Mouse (Mus musculus): ENCODE measurements around the gene Fhdc1. TPM values are rescaled to one million over a fixed set of nuclear protein-coding genes. Genes with fewer than 3 reads are reported as not detected.

The Fhdc1 gene
- total and polyA plus RNA-seq, 2 experiments = 0.09 to 0.18 TPM

DNA sequence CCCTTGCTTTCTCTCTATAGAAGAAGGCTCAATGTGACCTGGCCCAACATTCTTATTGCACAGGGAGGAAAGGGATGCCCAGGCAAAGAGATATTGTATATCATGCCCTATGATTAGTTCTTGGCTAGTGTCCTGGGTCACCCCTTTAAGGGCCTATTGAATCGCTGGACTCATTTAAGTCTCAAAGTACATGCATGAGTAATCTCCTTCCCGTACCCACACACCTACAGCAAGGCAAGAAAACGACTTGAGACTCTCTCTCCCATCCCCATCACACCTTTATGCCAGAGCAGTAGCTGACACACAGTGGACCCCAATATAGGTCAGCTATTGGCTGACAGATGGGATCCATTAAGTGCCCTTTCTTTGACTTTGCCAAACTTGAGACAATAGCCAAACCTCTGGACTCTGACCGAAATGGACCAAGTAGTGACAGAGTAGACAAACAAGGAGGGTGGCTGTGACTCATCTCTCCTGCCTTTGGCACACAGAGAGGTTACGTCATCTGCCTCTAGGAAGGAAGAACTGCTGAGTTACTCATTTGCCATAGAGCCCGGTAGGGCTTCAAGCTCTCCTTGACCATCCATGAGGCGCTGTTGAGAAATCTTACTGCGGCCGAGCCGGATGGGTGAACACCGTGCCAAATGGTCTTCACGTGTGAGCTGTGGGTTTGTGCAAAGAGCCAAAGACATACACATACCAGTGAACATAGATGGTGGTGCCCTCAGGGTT, 51.1 kb downstream of the Fhdc1 start:
- Histone ChIP-seq H3K9ac (ENCODE audit: low read depth, low read length) (no peak overlapping the region), H3K27ac (replicated peaks; ENCODE audit: insufficient read depth, low read depth, low read length) (no peak overlapping the region), H3K27me3 (ENCODE audit: control insufficient read depth, insufficient read depth, low read length) (no peaks in the 10 kb centered on the region), H3K4me3 (ENCODE audit: insufficient read depth, low read depth, low read length) (no peak overlapping the region), H3K79me2 (ENCODE audit: control insufficient read depth, insufficient read depth, low read length) (no peaks in the 10 kb centered on the region), H3K4me1 (ENCODE audit: control insufficient read depth, insufficient read depth, low read length) (peaks cover 3% of the 10 kb centered on the region; the same call in 1 of the 2 replicates), H3K36me3 (ENCODE audit: control insufficient read depth, insufficient read depth, low read length) (no peaks in the 10 kb centered on the region)
- 38% methylated on average over 12 of the region's 12 CpGs for WGBS
- peak; percentile 83 for DNase-seq (ENCODE audit: extremely low read depth, low read depth, low spot score)
- TF ChIP-seq CTCF (IDR thresholded peaks at IDR 0.05; ENCODE audit: low read depth, low read length) (no peak), POLR2A (IDR thresholded peaks at IDR 0.05; ENCODE audit: extremely low read depth, insufficient read depth, low read length) (no peak)

GRCm38 (mm10) chr3:84427779-84428178, 52.5 kb downstream of the Fhdc1 start:
- Histone ChIP-seq H3K79me2 (ENCODE audit: control insufficient read depth, insufficient read depth, low read length) (no peaks in the 10 kb centered on the region), H3K27ac (replicated peaks; ENCODE audit: insufficient read depth, low read depth, low read length) (no peak overlapping the region), H3K9ac (ENCODE audit: low read depth, low read length) (no peak overlapping the region), H3K4me1 (ENCODE audit: control insufficient read depth, insufficient read depth, low read length) (peaks cover 3% of the 10 kb centered on the region; the same call in 1 of the 2 replicates), H3K36me3 (ENCODE audit: control insufficient read depth, insufficient read depth, low read length) (no peaks in the 10 kb centered on the region), H3K4me3 (ENCODE audit: insufficient read depth, low read depth, low read length) (no peak overlapping the region), H3K27me3 (ENCODE audit: control insufficient read depth, insufficient read depth, low read length) (no peaks in the 10 kb centered on the region)
- TF ChIP-seq CTCF (IDR thresholded peaks at IDR 0.05; ENCODE audit: low read depth, low read length) = no peak
- no peak for TF ChIP-seq POLR2A (IDR thresholded peaks at IDR 0.05; ENCODE audit: extremely low read depth, insufficient read depth, low read length)
- 83% methylated on average over 5 of the region's 5 CpGs for WGBS
- DNase-seq (ENCODE audit: extremely low read depth, low read depth, low spot score) = peak; percentile 13

- Histone ChIP-seq H3K27me3 (ENCODE audit: control insufficient read depth, insufficient read depth, low read length) (no peaks in the 10 kb centered on the region), H3K36me3 (ENCODE audit: control insufficient read depth, insufficient read depth, low read length) (no peaks in the 10 kb centered on the region), H3K4me1 (ENCODE audit: control insufficient read depth, insufficient read depth, low read length) (no peaks in the 10 kb centered on the region), H3K79me2 (ENCODE audit: control insufficient read depth, insufficient read depth, low read length) (no peaks in the 10 kb centered on the region), H3K27ac (replicated peaks; ENCODE audit: insufficient read depth, low read depth, low read length) (no peak overlapping the region), H3K4me3 (ENCODE audit: insufficient read depth, low read depth, low read length) (no peak overlapping the region), H3K9ac (ENCODE audit: low read depth, low read length) (no peak overlapping the region)
- 75% methylated on average over 5 of the region's 5 CpGs for WGBS
- TF ChIP-seq POLR2A (IDR thresholded peaks at IDR 0.05; ENCODE audit: extremely low read depth, insufficient read depth, low read length) (no peak), CTCF (IDR thresholded peaks at IDR 0.05; ENCODE audit: low read depth, low read length) (no peak)
- DNase-seq (ENCODE audit: extremely low read depth, low read depth, low spot score) = no peak
Measured at GRCm38 (mm10) chr3:84422340-84422739, 57.9 kb downstream of the Fhdc1 start.

- Histone ChIP-seq H3K36me3 (ENCODE audit: control insufficient read depth, insufficient read depth, low read length) (no peaks in the 10 kb centered on the region), H3K79me2 (ENCODE audit: control insufficient read depth, insufficient read depth, low read length) (no peaks in the 10 kb centered on the region), H3K27me3 (ENCODE audit: control insufficient read depth, insufficient read depth, low read length) (no peaks in the 10 kb centered on the region), H3K4me1 (ENCODE audit: control insufficient read depth, insufficient read depth, low read length) (no peaks in the 10 kb centered on the region), H3K4me3 (ENCODE audit: insufficient read depth, low read depth, low read length) (no peak overlapping the region), H3K9ac (ENCODE audit: low read depth, low read length) (no peak overlapping the region), H3K27ac (replicated peaks; ENCODE audit: insufficient read depth, low read depth, low read length) (no peak overlapping the region)
- TF ChIP-seq POLR2A (IDR thresholded peaks at IDR 0.05; ENCODE audit: extremely low read depth, insufficient read depth, low read length) (no peak), CTCF (IDR thresholded peaks at IDR 0.05; ENCODE audit: low read depth, low read length) (no peak)
- WGBS = 74% methylated on average over 4 of the region's 4 CpGs
- no peak for DNase-seq (ENCODE audit: extremely low read depth, low read depth, low spot score)
Measured at GRCm38 (mm10) chr3:84413868-84414267, 66.4 kb downstream of the Fhdc1 start.

- H3K36me3 ChIP-seq (ENCODE audit: control insufficient read depth, insufficient read depth, low read length) = no peaks in the 10 kb centered on the region
- peak; percentile 19 for DNase-seq (ENCODE audit: extremely low read depth, low read depth, low spot score)
- H3K27me3 ChIP-seq (ENCODE audit: control insufficient read depth, insufficient read depth, low read length) = no peaks in the 10 kb centered on the region
- no peak overlapping the region for H3K4me3 ChIP-seq (ENCODE audit: insufficient read depth, low read depth, low read length)
- TF ChIP-seq CTCF (IDR thresholded peaks at IDR 0.05; ENCODE audit: low read depth, low read length) (no peak), POLR2A (IDR thresholded peaks at IDR 0.05; ENCODE audit: extremely low read depth, insufficient read depth, low read length) (no peak)
- H3K9ac ChIP-seq (ENCODE audit: low read depth, low read length) = no peak overlapping the region
- H3K4me1 ChIP-seq (ENCODE audit: control insufficient read depth, insufficient read depth, low read length) = no peaks in the 10 kb centered on the region
- H3K27ac ChIP-seq (replicated peaks; ENCODE audit: insufficient read depth, low read depth, low read length) = no peak overlapping the region
- 26% methylated on average over 5 of the region's 5 CpGs for WGBS
- H3K79me2 ChIP-seq (ENCODE audit: control insufficient read depth, insufficient read depth, low read length) = no peaks in the 10 kb centered on the region
Measured at GRCm38 (mm10) chr3:84412920-84413319, 67.3 kb downstream of the Fhdc1 start.

DNA sequence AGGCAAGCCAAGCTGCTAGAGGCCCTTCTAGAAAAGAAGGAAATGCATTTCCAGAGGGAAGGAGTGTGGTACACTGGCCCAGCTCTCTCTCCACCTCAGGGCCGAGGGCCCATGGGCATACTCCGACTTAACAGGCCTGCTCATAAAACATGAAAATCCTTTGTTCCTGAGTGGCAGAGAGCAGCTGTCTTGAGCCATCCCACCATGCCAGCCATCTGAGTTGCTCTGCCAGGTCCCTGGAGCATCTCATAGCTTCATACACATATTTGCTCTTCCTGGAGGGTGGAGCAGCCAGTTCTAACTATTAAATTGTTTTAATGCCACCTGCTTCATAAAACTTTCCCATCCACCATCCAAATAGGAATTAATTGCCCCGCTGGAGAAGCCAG, 70.8 kb downstream of the Fhdc1 start:
- Histone ChIP-seq H3K9ac (ENCODE audit: low read depth, low read length) (no peak overlapping the region), H3K36me3 (ENCODE audit: control insufficient read depth, insufficient read depth, low read length) (no peaks in the 10 kb centered on the region), H3K79me2 (ENCODE audit: control insufficient read depth, insufficient read depth, low read length) (no peaks in the 10 kb centered on the region), H3K4me1 (ENCODE audit: control insufficient read depth, insufficient read depth, low read length) (no peaks in the 10 kb centered on the region), H3K4me3 (ENCODE audit: insufficient read depth, low read depth, low read length) (no peak overlapping the region), H3K27ac (replicated peaks; ENCODE audit: insufficient read depth, low read depth, low read length) (no peak overlapping the region), H3K27me3 (ENCODE audit: control insufficient read depth, insufficient read depth, low read length) (no peaks in the 10 kb centered on the region)
- DNase-seq (ENCODE audit: extremely low read depth, low read depth, low spot score) = no peak
- WGBS = 89% methylated on average over 3 of the region's 3 CpGs
- TF ChIP-seq POLR2A (IDR thresholded peaks at IDR 0.05; ENCODE audit: extremely low read depth, insufficient read depth, low read length) = no peak
- TF ChIP-seq CTCF (IDR thresholded peaks at IDR 0.05; ENCODE audit: low read depth, low read length) = no peak

All from liver, adult 2 months (tissue).